Mouse (Mus musculus) gastrocnemius, adult 2 months (tissue): ENCODE measurements at regions not wholly inside any gene's neighbourhood (a gene's known extent, or its start where the extent isn't known, plus 50 kb on each side); places are given as distances from the start of the nearest gene placed in this dataset.

Experiments
- DNase-seq: peaks from one replicate; pipeline ENCODE4 v3.0.0; 2022
- H3K27ac ChIP-seq: fragments of 200-600 bp; 2 replicates; pipeline ENCODE4 v1.8.1; 2022; ENCODE audit warnings: mild to moderate bottlenecking
- H3K4me3 ChIP-seq: fragments of 200-600 bp; 2 replicates; pipeline ENCODE4 v1.8.1; 2022; ENCODE audit warnings: mild to moderate bottlenecking, moderate library complexity
- CTCF ChIP-seq: fragments of 200-600 bp; IDR thresholded peaks from 2 replicates; pipeline ENCODE4 v1.8.1; 2022; ENCODE audit warnings: antibody characterized with exemption, mild to moderate bottlenecking, moderate library complexity
- intact Hi-C: fragments of 180-260 bp; cut with DNase I; formaldehyde crosslinking; loops from one replicate; pipeline ENCODE4 v1.15.1; 2025

- no peak for DNase-seq
- intact Hi-C loops: no loop called here
- Histone ChIP-seq H3K4me3 (no peak overlapping the region), H3K27ac (no peak overlapping the region)
- no peak for TF ChIP-seq CTCF
These were observed 530.1 kb upstream of the Mctp2 start for GRCm38 (mm10) chr7:72836457-72836985.

DNA sequence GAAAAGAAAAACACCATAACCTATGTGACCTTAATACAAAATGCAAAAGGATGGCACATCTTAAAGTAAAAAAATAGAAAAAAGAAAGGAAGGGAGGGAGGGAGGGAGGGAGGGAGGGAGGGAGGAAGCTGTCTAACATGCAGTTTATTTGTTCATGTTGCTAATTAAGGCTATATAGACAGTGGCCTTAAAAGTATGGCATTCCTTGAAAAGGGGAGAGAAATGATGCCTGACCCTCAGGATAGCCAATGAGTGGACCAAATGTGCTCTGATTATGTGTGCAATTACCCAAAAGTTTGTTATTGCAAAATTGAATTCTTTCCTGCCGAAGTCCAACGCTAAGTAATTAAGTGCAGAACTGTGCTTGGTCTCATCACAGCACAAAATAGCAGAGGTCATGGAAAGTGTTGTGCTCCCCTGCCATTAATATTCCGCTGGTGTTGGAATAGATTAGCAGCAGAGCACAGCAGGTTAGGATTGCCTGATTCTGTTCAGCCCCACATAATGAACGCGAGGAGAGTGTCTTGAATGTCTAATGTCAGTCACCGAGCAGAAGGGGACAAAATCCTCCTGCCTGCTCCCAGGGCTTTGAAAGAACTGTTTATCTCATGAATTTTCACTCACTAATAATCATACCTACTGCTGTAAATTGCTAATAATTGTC lies 531.7 kb upstream of the Mctp2 start:
- Histone ChIP-seq H3K4me3 (no peak overlapping the region), H3K27ac (no peak overlapping the region)
- intact Hi-C loops: no loop called here
- no peak for TF ChIP-seq CTCF
- no peak for DNase-seq

DNA sequence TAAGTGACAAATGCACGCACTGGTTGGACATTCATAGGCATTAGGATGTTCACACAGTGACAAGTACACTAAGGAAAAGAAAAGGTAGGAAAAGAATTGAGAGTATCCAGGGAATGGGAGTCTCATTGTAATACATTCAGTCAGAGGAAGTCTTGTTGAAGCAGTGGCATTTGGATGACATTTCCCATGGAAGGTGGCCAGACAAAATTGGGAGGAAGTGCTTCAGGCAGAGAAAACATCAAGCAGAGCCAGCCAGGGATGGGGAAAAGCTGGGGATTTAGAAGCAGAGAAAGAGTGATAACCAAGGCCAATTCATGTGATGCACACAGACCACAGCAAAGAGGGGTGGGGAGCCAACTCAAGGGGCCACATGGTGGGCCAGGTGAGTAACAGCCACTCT lies 524.0 kb upstream of the Rgma start:
- no peak overlapping the region for H3K27ac ChIP-seq
- intact Hi-C loops: no loop called here
- peak; percentile 39 for DNase-seq
- H3K4me3 ChIP-seq: no peak overlapping the region
- no peak for TF ChIP-seq CTCF

DNA sequence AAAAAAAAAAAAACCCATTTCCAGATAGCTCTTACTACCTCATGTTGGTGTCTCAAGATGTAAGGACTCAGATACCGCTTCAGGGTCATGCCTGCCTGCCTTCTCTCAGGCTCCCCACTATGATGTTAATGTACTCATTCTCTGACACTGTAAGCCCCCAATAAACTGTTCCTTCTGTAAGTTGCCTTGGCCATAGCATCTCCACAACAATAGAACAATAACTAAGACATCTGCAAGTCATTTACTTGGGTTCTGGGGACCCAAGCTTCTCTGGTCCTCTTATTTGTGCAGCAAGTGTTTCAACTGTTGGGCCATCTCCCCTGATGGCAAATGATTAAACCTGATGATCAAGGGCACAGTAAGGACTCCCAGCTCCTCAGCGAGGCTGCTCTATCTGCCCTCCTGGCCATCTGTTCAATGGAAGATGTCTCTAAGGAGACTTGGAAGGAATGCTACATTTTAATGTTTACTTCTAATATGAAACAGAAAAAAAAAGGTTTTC lies 520.8 kb upstream of the Rgma start:
- H3K4me3 ChIP-seq: no peak overlapping the region
- no peak overlapping the region for H3K27ac ChIP-seq
- intact Hi-C loops: no loop called here
- no peak for DNase-seq
- no peak for TF ChIP-seq CTCF

DNA sequence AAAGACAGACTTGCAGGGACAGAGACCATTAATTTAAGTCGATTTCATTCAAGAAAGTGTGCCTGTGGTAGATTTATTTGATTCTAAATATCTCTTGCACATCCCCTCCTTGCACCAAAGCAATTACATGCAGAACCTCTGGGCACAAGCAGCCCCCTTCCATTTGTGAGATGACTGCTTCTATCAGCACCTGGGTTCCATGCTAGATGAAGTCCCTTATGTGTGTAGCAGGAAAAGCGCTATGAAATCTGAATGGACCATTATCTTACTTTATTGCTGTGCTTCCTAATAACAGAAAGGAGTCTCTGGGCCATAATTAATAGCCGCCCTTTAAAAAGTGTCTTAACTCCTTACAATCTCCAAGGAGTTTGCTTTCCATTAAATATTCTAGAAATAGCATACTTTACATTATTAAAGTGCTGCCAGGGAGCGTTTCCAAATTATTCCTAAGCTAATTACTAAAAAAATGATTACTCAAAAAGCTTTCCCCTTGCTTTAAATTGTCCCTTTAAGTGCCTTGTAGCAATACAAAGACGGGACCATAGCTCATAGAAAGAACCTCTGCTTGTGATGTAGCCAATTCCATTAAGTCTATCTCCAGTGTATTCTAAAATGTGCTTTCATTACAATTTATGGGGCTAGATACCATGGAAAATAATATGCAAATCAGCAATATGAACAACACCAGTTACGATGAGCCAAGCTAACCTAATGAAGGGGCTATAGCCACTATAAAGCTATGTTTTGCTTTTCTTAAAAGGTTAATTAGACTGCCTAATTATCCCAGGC lies 508.1 kb upstream of the Rgma start:
- no peak overlapping the region for H3K27ac ChIP-seq
- intact Hi-C loops: no loop called here
- no peak for TF ChIP-seq CTCF
- H3K4me3 ChIP-seq: no peak overlapping the region
- no peak for DNase-seq

- Histone ChIP-seq H3K27ac (no peak overlapping the region), H3K4me3 (no peak overlapping the region)
- intact Hi-C loops: no loop called here
- DNase-seq: no peak
- no peak for TF ChIP-seq CTCF
These were observed 506.2 kb upstream of the Rgma start for GRCm38 (mm10) chr7:72869068-72869467.

GRCm38 (mm10) chr7:72900816-72901215 lies 474.5 kb upstream of the Rgma start:
- no peak for TF ChIP-seq CTCF
- H3K4me3 ChIP-seq: no peak overlapping the region
- H3K27ac ChIP-seq: no peak overlapping the region
- no peak for DNase-seq
- intact Hi-C loops: no loop called here

DNA sequence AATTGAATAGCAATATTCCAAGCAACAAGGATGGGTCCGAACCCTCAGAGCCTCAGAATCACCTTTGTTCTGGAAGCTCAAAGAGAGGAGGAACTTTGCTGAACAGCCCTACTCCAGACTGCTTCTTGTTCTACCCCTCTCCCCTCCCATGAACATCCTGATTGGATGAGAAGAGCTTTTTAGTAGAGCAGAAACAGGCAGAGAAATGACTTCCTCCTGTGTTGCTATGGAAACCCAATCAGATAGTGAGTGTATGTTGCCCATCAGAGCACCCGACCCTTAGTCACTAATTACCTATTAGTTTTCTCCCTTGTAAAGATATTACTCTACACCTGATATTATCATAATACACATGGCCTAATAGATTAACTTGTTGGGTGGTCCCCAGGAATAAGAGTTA lies 469.4 kb upstream of the Rgma start:
- DNase-seq: no peak

DNA sequence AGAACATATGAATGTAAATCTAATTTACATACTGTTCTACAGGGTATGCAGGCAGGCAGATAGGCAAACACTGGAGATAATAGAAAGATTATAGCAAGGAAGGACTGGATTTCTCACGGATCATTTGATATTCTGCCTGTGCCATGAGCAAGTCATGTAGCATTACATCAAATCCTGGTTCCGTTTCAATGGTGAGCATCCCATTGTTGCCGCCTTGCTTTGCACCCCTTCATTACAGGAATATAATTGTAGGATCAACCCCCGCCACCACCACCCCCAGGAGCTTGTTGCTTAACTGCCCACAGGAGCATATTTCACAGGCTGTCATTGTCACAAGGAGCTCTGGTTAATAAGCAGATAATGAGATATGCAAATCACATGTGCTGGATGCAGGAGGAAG lies 468.8 kb upstream of the Rgma start:
- no peak for DNase-seq
- H3K27ac ChIP-seq: no peak overlapping the region
- TF ChIP-seq CTCF: no peak
- H3K4me3 ChIP-seq: no peak overlapping the region
- intact Hi-C loops: no loop called here

More for the DNA sequence above, 469.4 kb upstream of the Rgma start:
- intact Hi-C loops: no loop called here
- Histone ChIP-seq H3K27ac (no peak overlapping the region), H3K4me3 (no peak overlapping the region)
- no peak for TF ChIP-seq CTCF

GRCm38 (mm10) chr7:72926772-72927380 lies 448.4 kb upstream of the Rgma start:
- DNase-seq: peak; percentile 20
- TF ChIP-seq CTCF: no peak
- intact Hi-C loops: no loop called here
- H3K27ac ChIP-seq: no peak overlapping the region
- H3K4me3 ChIP-seq: no peak overlapping the region

- no peak for TF ChIP-seq CTCF
- Histone ChIP-seq H3K4me3 (no peak overlapping the region), H3K27ac (peak overlapping the region; percentile 51; the same call in 1 of the 2 replicates)
- intact Hi-C loops: no loop called here
- DNase-seq: peak; percentile 32
These were observed 436.5 kb upstream of the Rgma start for GRCm38 (mm10) chr7:72938842-72939241.

- no peak for DNase-seq
- TF ChIP-seq CTCF: no peak
- H3K27ac ChIP-seq: no peak overlapping the region
- H3K4me3 ChIP-seq: no peak overlapping the region
- intact Hi-C loops: no loop called here
These were observed 427.8 kb upstream of the Rgma start for GRCm38 (mm10) chr7:72947531-72947930.

- no peak for DNase-seq
- intact Hi-C loops: no loop called here
- Histone ChIP-seq H3K27ac (no peak overlapping the region), H3K4me3 (no peak overlapping the region)
- no peak for TF ChIP-seq CTCF
These were observed 427.3 kb upstream of the Rgma start for GRCm38 (mm10) chr7:72948026-72948425.
